Mouse (Mus musculus): ENCODE results near the gene Uba52. TPM values are rescaled to one million over a fixed set of nuclear protein-coding genes. Genes with fewer than 3 reads are reported as not detected.

The Uba52 gene
- 788 and 817 TPM in 2 replicates for polyA plus RNA-seq (2015; fragmentation: Nextera tagmentation; extraction: Ambion mirVana)

DNA sequence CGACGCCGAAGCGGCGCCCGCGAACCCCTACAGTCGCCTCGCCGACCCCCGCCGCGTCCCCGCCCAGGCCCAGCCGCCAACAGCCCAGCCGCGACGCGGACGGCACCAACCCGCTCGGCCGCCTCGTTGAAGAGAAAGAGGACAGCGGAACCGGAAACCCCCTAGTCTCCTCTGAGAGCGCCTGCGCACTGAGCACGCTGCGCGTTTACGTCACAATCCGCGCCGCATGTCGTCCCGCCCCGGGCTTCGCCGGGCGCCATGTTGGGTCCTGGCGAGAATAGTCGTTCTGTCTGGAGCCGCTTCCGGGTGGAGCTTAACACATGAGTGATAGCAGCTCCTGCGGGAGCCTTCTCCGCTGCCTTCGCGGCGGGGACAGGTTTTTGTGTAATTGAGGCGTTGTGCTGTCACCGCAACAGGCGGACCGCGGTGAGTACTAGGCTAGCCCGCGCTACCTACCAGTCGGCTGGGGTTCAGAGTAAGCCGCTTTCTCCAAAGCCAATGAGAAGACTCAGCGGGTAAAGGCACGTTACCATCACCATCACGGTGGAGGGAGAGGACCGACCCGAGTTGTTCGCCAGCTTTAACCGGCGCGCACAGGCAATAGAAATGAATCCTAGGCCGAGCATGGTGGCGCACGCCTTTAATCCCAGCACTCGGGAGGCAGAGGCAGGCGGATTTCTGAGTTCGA lies at the start of gene Uba52:
Gene Uba52 (minus strand): TSS at position 574 of the 688 bp plus-strand sequence.

DNA sequence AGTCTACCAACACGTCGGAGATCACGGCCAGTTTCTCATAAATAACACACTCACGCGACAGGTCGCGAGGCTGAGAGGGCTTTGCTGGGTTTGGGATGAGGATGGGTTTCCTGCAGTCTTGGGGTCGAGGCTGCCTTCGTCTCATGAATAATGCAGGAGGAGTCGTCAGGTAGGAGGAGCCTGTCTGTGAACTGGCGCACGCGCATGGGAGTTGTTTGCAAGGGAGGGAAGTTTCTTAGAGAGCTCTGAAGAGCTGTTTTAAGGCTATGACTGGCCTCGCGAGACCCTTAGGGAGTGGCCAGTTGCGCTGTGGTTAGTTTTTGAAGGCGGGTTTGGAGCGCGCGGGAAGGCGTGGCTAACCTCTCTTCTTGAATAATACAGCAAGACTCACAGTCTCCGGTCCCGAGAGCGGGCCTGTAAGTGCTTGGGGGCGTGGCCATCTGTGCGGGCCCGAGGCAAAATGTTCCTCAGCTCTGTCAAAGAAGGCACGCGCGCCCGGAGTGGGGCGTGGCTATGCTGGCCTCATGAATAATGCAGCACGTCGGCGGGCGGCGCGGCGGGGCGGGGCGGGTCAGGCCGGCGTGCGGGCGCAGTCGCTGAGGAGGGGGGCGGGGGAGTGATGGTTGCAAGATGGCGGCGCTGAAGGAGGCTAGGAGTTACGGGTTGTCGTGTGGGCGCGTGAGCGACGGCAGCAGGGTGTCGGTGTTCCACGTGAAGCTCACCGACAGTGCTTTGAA lies 28.6 kb upstream of the Uba52 start, which contains the start of gene Ell:
Gene Ell (plus strand): TSS at position 381 of the 737 bp plus-strand sequence.

DNA sequence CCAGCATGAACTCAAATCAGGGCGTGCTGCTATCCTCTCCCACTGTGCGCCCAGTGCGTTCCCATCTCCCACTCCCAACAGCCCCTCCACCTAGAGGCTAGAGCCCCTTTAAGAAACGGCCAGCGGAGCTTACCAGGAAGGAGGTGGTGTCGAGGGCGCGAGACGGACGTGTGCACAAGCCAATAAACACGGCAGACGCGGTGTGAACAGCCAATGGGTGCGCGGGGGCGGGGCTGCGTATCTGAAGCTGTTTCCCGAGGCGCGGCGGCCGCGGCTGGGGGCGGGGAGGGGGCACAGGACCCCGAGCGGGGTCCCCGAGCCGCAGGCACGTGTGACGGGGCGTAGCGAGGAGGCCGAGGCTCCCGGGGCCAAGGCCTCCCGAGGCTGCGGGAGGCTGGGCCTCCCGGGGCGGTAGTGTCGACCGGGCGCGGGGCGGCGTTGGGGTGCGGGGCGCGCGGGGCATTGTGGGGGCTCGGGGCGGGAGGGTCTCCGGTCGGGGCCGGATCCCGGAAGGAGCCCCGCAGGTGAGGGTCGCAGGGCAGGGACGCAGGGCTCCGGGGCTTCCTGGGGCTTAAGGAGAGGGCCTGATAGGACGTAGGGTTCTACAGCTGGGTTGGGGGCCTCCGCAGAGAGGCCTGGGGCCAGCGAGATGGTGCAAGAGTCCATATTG lies 17.0 kb upstream of the Uba52 start, which contains the start of the genes Fkbp8 and Kxd1:
Gene Fkbp8 (plus strand): TSS at position 213 of the 670 bp plus-strand sequence.
Gene Kxd1 (minus strand): TSS at position 445 of the 670 bp plus-strand sequence.

DNA sequence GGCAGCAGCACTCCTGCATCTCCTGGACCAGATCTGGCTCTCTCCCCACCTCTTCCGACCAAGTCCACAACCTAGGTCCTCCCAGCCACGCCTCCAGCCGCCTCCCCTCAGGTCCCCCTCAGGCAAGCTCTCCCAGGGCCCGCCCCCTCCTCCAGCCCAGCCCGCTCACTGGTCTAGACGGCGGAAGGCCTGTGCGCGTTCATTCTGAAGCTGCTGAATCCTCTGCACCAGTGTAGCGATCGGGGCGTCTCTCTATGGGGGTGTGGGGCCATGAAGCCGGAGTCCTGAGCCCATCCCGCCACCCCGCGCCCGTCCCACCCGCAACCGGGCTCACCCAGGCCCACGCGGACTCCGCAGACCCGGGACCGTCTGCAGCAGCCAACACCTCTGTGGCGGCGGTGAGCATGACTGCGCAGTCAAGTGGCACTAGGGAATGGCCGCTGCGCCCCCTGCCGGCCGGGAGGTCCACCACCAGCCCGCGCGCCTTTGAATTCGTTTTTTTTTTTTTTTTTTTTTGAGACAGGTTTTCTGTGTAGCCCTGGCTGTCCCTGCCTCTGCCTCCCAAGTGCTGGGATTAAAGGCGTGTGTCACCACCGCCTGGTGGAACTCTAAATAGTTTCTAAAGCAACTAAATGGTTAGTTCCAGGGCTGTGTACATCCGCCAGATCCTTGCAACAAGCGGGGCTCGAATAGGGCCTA lies 4.1 kb downstream of the Uba52 start, which contains the start of gene Rex1bd:
Gene Rex1bd (minus strand): TSS at position 425 of the 699 bp plus-strand sequence.

DNA sequence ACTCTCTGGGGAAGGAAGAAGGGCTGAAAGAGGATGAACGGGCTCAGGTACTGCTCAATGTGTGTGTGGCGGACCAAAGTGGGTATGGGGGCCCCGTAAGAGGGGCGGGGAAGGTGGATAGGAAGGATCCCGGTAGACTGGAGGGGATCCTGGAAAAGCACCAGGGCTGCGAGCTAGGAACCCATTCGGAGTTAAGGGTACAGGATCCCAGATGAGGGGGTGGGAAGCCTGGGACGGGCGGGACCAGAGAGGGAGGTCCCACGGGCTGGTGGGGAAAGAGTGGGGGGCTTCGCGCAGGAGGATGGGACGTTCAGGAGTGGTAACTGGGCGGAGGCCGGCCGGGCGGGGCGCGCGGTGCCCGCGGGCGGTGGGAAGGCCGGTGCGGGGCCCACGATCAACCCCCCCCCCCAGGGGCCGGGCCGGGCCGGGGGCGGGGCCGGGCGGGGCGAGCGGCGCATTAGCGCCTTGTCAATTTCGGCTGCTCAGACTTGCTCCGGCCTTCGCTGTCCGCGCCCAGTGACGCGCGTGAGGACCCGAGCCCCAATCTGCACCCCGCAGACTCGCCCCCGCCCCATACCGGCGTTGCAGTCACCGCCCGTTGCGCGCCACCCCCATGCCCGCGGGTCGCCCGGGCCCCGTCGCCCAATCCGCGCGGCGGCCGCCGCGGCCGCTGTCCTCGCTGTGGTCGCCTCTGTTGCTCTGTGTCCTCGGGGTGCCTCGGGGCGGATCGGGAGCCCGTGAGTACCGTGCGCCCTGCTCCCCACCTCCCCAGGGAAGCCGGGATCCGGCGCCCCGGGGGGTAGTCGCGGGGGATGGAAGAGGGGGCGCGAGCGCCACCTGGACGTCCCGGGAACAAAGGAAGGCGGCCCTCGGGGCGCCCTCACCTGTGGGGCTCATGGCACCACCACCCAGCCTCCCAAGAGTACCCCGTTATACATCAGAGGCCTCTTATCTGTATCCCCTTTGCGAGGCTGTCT lies 17.6 kb downstream of the Uba52 start, which contains the start of gene Crlf1:
Gene Crlf1 (plus strand): TSS at position 495 of the 977 bp plus-strand sequence.

DNA sequence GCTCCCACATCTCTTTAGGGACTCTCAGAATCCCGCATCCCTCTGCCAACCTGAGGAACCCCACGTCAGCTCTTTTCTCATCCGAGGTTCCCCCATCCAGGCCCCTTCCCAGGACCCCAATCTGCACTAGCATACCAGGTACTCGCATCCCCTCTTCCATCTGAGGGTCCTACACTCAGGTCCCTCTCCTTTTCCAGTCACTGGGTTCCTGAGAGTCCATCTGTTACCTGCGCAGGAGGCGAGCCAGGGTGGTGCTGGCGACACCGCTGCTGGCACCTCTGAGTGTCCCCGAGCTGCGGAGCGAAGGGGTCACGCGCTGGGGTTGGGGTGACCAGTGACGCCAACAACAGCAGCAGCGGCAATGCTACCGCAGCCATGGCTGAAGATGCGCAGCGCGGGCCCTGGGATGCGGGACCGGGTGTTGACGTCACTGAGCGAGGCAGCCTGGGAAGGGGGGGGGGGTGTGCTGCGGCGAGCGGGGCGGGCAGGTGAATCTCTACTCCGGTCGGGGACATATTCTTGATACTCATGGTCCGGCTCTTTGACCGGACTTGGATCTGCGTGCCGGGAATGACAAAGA lies 23.6 kb downstream of the Uba52 start, which contains the start of gene Tmem59l:
Gene Tmem59l (minus strand): TSS at position 418 of the 580 bp plus-strand sequence.

DNA sequence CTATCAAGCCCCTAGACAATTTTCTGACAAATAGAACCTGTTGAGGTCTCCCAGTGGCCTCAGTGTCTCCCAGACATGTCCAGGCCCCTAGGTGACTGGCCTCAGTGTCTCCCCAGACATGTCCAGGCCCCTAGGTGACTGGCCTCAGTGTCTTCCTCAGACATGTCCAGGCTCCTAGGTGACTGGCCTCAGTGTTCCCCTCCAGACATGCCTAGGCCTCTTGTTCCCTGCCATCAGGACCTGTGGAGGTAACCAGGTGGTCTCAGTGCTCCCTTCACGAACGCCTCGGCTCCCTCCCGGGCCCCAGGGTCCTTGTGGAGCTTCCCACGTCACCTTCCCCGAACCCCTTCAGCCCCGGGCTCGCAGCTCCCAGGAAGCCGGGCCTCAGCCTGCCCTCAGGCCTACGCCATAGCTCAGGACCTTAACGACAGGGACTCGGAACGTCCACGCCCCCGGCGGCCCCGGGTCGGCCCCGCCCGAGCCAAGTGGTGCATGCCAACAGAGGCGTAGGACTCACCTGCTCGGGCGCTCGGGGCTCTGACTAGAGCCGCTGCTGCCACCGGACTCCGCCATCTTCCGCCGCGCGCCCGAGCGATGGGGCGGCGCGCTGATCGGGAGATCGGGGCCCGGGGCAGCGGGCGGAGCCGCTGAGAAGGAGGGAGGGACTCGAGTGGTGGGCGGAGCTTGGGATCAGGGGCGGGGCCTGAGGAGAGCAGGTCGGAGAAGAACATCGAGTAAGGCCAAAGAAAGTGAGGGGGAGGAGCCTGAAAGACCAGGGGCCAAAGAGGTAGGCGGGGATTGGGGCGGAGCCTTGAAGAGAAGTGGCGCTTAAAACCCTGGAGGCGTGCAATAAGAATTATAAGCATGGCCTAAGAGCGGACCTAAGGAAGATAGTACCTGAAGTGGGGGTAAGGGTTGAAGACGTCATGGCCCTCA lies 34.0 kb downstream of the Uba52 start, which contains the start of gene Klhl26:
Gene Klhl26 (minus strand): TSS at position 636 of the 936 bp plus-strand sequence.

Other genes with a start within 250 kb of the Uba52 start
- gene Homer3, start 228.0 kb downstream of the Uba52 start, polyA plus RNA-seq (2015; fragmentation: Nextera tagmentation; extraction: Ambion mirVana) = 10.6 and 15.7 TPM in 2 replicates
- gene Ddx49, start 208.3 kb downstream of the Uba52 start, polyA plus RNA-seq (2015; fragmentation: Nextera tagmentation; extraction: Ambion mirVana) = 22.4 and 27.8 TPM in 2 replicates
- gene Cope, start 208.3 kb downstream of the Uba52 start, polyA plus RNA-seq (2015; fragmentation: Nextera tagmentation; extraction: Ambion mirVana) = 216 and 248 TPM in 2 replicates
- gene Cers1, start 195.0 kb downstream of the Uba52 start, polyA plus RNA-seq (2015; fragmentation: Nextera tagmentation; extraction: Ambion mirVana) = 18.4 and 21.9 TPM in 2 replicates
- 4.1 and 4.4 TPM in 2 replicates for gene Gdf1, start 181.0 kb downstream of the Uba52 start, polyA plus RNA-seq (2015; fragmentation: Nextera tagmentation; extraction: Ambion mirVana)
- gene Upf1, start 157.5 kb downstream of the Uba52 start, polyA plus RNA-seq (2015; fragmentation: Nextera tagmentation; extraction: Ambion mirVana) = 7.2 and 8.6 TPM in 2 replicates
- 0.58 and 5.8 TPM in 2 replicates for gene Comp, start 137.2 kb downstream of the Uba52 start, polyA plus RNA-seq (2015; fragmentation: Nextera tagmentation; extraction: Ambion mirVana)
- 6.5 and 7.8 TPM in 2 replicates for gene Crtc1, start 71.2 kb downstream of the Uba52 start, polyA plus RNA-seq (2015; fragmentation: Nextera tagmentation; extraction: Ambion mirVana)
- 8.6 and 8.7 TPM in 2 replicates for gene Klhl26, start 33.8 kb downstream of the Uba52 start, polyA plus RNA-seq (2015; fragmentation: Nextera tagmentation; extraction: Ambion mirVana)
- gene Tmem59l, start 23.4 kb downstream of the Uba52 start, polyA plus RNA-seq (2015; fragmentation: Nextera tagmentation; extraction: Ambion mirVana) = 0.12 TPM in 1 of 2 replicates, not detected in the other
- gene Crlf1, start 17.6 kb downstream of the Uba52 start, polyA plus RNA-seq (2015; fragmentation: Nextera tagmentation; extraction: Ambion mirVana) = 4.2 and 4.5 TPM in 2 replicates
- gene Rex1bd, start 4.0 kb downstream of the Uba52 start, polyA plus RNA-seq (2015; fragmentation: Nextera tagmentation; extraction: Ambion mirVana) = 123 and 148 TPM in 2 replicates
- 144 and 162 TPM in 2 replicates for gene Fkbp8, start 16.9 kb upstream of the Uba52 start, polyA plus RNA-seq (2015; fragmentation: Nextera tagmentation; extraction: Ambion mirVana)
- 64.4 and 69.8 TPM in 2 replicates for gene Kxd1, start 17.2 kb upstream of the Uba52 start, polyA plus RNA-seq (2015; fragmentation: Nextera tagmentation; extraction: Ambion mirVana)
- 11.2 and 11.9 TPM in 2 replicates for gene Ell, start 28.7 kb upstream of the Uba52 start, polyA plus RNA-seq (2015; fragmentation: Nextera tagmentation; extraction: Ambion mirVana)
- 31.7 and 32.2 TPM in 2 replicates for gene Isyna1, start 83.6 kb upstream of the Uba52 start, polyA plus RNA-seq (2015; fragmentation: Nextera tagmentation; extraction: Ambion mirVana)
- 44.3 and 52.8 TPM in 2 replicates for gene Ssbp4, start 98.1 kb upstream of the Uba52 start, polyA plus RNA-seq (2015; fragmentation: Nextera tagmentation; extraction: Ambion mirVana)
- gene Lrrc25, start 105.4 kb upstream of the Uba52 start, polyA plus RNA-seq (2015; fragmentation: Nextera tagmentation; extraction: Ambion mirVana) = 2.7 and 3.7 TPM in 2 replicates
- 0.28 and 0.41 TPM in 2 replicates for gene Gdf15, start 121.7 kb upstream of the Uba52 start, polyA plus RNA-seq (2015; fragmentation: Nextera tagmentation; extraction: Ambion mirVana)
- 44.6 and 48.6 TPM in 2 replicates for gene Pgpep1, start 149.6 kb upstream of the Uba52 start, polyA plus RNA-seq (2015; fragmentation: Nextera tagmentation; extraction: Ambion mirVana)
- 120 and 144 TPM in 2 replicates for gene Lsm4, start 162.4 kb upstream of the Uba52 start, polyA plus RNA-seq (2015; fragmentation: Nextera tagmentation; extraction: Ambion mirVana)
- gene Jund, start 188.1 kb upstream of the Uba52 start, polyA plus RNA-seq (2015; fragmentation: Nextera tagmentation; extraction: Ambion mirVana) = 81.2 and 130 TPM in 2 replicates
- not detected in 2 replicates for gene Iqcn, start 192.7 kb upstream of the Uba52 start, polyA plus RNA-seq (2015; fragmentation: Nextera tagmentation; extraction: Ambion mirVana)
- not detected in 2 replicates for gene Gm3336, start 207.7 kb upstream of the Uba52 start, polyA plus RNA-seq (2015; fragmentation: Nextera tagmentation; extraction: Ambion mirVana)
- 0.60 and 0.78 TPM in 2 replicates for gene Pde4c, start 212.9 kb upstream of the Uba52 start, polyA plus RNA-seq (2015; fragmentation: Nextera tagmentation; extraction: Ambion mirVana)
- gene Rab3a, start 243.9 kb upstream of the Uba52 start, polyA plus RNA-seq (2015; fragmentation: Nextera tagmentation; extraction: Ambion mirVana) = 48.6 and 48.8 TPM in 2 replicates